Mouse (Mus musculus): ENCODE measurements around the gene Itln1.
A peak's percentile ranks its signal among the peaks of the same experiment; 100 is the strongest.

The Itln1 gene

DNA sequence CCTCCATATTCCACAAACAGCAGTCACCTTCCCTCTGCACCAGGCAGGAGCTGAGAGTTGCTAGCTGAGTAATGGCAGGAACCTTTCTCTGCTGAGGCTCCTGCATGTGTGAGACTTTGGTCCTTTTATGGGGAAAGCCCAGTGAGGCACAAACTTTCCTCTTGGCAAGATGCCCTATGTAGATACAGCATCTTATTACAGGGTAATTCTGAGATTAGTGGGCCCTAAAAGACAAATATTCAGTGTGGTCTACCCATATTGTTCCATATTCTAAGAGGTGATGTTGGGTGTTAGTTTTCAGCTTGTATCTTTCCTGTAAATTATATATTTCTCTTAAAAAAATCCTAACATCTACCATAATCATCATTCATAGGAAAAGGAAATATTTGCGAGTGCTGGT is at the start of gene Itln1:
Gene Itln1 (minus strand): TSS at position 101 of the 400 bp plus-strand sequence.
- DNase-seq (ENCODE audit: low spot score in 2 of 2) = no peak

DNA sequence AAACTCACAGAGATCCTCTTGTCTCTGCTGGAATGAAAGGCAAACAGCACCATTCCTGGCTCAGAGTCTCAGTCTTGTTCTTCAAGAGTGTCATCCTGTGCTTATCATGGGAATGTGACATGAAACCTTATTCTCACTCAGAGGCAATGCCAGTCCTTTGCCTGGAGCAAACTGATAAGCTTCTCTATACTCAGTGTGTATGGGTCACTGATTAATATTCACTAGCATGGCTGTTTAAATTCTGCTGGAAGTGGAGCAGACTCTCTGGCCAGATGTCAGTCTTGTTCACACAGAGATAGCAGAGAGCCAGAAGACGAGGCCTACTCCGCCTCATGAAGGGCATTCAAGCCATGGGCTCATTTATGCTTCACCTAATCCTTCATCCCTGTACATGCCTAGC is 49.5 kb upstream of the Itln1 start:
- no peak for DNase-seq (ENCODE audit: low spot score in 2 of 2)

DNA sequence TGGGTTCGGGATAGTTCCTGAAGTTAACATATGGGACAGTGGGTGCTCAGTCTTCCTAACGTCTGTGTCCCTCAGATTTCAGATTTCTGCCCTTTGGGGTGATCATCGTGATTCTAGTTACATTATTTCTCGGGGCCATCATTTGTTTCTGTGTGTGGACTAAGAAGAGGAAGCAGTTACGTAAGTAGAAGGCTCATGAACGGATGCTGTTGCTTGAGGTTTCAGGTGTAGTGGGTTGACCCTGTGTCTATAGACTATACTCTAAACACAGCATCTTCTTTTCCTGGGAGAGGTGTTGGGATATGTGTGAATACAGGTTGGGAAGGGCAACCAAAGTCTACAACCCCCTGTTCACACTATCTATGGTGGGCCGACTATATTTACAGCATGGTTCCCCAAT is 42.1 kb upstream of the Itln1 start:
- no peak for DNase-seq (ENCODE audit: low spot score in 2 of 2)

DNA sequence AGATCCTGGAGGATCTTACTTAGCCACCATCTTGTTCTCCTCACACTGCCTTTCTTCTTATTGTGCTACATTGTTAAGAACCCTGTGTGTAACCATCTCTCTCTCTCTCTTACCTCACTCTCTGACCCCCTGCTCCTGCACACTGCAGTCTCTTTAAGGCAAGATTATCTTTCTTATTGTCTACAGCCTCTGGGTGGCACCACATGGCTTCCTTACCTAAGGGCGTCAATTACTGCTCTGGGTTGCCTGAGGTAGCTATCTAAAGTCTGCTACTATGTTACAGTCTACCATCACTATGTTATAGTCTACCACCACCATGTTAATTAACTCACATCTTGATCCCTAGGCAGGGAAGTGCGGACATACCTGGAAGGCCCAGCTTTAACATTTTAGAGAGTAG is 33.3 kb upstream of the Itln1 start:
- DNase-seq (ENCODE audit: low spot score in 2 of 2) = no peak

DNA sequence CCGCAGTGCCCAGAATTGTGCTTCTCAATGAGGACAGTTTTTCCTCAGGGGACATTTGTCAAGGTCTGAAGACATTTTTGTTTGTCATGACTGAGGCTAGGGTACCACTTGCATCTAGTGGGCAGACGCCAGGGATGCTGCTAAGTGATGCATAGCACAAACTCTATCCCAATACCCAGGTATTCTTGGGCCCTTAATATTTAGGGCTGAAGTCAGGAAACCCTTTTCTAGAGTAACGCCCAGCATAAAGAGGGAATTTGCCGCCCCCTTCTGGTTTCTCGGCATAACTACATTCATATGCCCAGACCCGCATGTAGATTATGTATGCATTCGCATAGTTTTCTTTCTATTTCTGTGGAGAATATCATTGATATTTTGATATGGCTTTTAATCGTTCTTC is 31.7 kb upstream of the Itln1 start:
- DNase-seq (ENCODE audit: low spot score in 2 of 2) = peak in 1 of 2 experiments; percentile 76

DNA sequence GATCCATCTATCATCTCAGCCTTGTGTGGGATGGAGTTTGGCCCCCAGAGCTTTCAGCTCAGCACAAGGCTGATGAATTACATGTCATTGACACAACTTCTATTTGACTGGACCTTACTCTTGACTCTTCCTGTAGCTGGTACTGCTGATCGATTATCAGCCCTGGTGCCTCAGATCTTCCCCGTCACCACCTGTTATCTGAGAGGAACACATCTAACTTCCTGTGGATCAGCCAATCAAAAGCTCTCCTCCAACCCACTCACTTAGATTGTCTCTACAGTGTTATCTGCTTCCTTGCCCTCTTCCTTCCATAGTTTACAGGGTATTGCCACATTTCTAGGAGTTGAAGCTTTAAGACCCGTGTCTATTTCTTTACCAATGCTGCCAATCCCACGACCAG is 30.8 kb upstream of the Itln1 start:
- no peak for DNase-seq (ENCODE audit: low spot score in 2 of 2)

DNA sequence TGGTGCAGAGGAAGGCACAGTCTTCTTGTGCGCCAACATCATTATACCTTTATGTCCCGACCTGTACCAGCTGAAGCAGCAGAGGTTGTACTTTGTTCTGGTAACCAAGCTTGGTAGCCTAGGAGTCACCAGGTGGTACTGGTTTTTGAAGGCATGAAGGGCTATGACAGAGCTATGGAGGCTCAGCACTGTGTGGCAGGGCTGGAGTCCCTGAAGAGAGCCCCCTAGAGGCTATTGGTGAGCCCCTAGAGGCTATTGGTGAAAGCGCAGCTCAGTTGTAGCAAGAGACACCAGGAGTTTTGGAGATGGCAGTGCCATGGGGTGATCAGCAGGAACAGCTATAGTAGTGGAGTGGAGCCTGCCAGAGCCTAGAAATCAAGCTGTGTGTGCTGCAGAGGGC is 29.2 kb upstream of the Itln1 start:
- peak in 1 of 2 experiments; percentile 58 for DNase-seq (ENCODE audit: low spot score in 2 of 2)

DNA sequence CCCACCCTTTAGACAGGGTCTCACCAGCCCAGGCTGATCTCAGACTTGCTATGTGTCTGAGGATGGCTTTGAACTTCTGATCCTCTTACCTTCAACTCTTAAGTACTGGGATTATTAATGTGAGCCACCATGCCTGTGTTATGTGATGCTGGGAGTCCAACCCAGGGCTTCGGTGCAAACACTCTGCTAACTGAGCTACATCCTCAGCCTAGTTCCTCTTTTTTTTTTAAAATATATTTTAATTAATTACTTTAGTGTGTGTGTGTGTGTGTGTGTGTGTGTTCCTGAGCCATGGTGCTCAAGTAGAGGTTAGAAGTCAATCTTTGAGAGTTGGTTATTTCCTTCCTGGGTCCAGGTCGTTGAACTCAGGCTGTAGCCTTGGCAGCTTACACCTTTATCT is 27.9 kb upstream of the Itln1 start:
- DNase-seq (ENCODE audit: low spot score in 2 of 2) = no peak

DNA sequence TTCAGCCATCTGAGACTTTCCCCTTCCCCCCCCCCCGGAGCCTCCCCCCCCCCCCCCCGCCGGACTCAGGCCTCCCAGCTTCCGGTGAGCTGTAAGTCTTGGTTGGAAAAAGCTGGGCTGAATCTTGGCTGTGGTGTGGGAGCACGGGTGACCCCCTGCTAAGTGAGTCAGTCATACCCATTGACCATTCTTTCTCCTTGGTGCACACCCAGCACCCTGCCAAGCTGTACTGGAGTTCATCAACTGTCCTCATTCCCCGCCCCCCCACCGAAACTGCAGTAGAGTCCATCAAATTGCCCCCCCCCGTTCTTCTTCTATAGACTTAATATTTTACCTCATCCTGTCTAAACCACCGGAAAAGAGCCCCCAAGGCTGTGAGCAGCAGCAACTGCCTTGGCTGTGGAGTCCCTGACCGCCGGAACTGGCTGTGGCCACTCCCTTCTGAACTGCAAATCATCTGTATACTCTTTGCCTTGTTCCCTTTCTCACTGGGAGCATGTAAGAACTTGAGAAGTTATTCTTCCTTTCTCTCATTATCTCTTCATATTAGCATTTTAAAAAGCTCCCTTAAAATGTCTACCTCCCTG is 26.6 kb upstream of the Itln1 start:
- DNase-seq (ENCODE audit: low spot score in 2 of 2) = peak in 1 of 2 experiments; percentile 37

DNA sequence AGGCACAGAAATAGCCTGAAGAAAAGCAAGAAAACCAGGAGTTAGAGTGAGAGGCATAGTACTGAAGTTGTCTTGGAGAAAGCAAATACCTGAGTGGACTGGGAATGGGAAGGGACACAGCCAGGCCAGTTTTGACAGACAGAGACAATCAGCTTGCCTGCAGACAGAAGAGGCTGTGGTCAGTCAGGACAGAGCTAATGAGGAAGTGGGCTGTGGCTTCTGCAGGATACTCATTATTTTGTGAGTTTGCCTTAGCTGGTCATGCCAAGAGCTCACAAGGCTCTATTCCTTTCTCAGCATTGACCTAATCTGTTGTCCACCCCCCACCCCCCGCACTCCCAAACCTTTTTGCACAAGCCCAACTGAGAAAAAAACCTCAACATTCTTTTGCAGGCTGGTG is 26.1 kb upstream of the Itln1 start:
- DNase-seq (ENCODE audit: low spot score in 2 of 2) = no peak

DNA sequence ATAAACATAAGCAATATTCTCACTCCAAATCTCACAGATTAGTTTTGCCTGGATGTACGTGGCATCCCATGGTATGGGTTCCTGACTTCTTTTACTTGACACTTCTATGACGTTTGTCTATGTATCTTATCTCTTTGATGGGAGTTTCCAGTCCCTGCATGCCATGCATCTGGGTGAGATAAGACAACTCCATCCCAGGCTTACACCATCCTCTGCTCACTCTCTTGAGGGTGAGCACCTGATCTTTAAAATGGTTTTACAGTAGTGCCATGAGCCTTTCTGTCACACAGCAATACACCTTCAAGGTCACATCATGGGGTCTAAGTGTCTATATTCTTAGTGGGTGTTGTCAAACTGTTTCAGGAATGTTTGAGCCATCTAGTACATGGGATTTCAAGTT is 25.2 kb upstream of the Itln1 start:
- DNase-seq (ENCODE audit: low spot score in 2 of 2) = no peak

DNA sequence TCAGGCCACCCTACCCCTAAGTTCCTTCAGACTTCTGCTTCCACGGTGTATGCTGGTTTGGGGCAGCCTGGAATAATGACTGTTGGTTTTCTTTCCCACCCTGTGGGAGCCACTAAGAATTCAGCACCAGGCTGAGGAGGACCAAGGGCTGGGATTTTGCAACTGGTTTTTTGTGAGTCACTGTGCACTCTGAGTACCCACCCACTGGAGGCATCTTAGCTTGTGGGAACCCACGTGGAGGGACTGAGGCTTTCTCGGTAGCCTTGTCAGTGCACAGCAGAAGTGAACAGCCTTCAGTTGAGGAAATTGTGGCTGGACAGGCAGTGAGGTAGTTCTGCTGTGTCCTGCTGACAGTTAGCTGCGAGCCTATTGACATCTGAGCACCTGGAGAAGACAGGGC is 23.8 kb upstream of the Itln1 start, which contains the start of gene Cd244a:
Gene Cd244a (plus strand): TSS at position 296 of the 400 bp plus-strand sequence.
- DNase-seq (ENCODE audit: low spot score in 2 of 2) = peak in 1 of 2 experiments; percentile 29

DNA sequence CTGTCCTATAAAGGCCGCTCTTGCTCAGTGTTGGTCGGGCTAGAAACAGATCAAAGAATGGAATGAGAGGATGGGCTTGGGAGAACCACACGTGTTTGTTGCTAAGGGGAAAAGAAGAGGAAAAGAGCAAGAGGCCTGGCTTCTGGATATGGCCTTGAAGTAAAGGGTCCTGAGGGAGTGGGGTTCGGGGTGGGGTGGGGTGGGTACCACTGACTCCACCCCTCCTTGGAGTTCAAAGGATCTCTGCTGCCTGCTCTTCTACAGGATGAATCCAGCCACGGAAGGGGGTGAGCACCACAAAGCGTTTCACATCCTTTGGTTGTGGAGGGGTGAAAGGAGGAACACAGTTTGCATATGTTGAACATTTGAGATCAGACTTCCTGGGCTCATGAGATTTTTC is 23.3 kb upstream of the Itln1 start:
- no peak for DNase-seq (ENCODE audit: low spot score in 2 of 2)

DNA sequence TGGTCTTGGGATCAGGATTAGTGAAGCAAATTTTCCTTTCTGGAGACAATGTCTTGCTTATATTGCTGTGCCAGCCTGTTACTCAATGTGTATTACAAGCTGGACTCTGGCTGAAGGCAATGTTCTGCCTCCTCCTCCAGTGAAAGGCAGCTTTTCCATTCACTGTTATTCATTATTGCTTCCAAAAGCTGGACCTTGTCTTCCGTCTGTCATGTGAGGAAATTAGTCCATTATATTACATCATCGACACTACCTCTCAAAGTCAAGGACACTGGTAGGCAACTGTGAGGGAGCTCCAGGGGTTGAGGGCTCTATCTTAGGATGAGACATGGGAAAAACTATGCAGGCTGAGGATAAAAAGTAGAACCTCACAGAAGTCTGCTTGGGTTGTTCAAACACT is 21.3 kb upstream of the Itln1 start:
- no peak for DNase-seq (ENCODE audit: low spot score in 2 of 2)

DNA sequence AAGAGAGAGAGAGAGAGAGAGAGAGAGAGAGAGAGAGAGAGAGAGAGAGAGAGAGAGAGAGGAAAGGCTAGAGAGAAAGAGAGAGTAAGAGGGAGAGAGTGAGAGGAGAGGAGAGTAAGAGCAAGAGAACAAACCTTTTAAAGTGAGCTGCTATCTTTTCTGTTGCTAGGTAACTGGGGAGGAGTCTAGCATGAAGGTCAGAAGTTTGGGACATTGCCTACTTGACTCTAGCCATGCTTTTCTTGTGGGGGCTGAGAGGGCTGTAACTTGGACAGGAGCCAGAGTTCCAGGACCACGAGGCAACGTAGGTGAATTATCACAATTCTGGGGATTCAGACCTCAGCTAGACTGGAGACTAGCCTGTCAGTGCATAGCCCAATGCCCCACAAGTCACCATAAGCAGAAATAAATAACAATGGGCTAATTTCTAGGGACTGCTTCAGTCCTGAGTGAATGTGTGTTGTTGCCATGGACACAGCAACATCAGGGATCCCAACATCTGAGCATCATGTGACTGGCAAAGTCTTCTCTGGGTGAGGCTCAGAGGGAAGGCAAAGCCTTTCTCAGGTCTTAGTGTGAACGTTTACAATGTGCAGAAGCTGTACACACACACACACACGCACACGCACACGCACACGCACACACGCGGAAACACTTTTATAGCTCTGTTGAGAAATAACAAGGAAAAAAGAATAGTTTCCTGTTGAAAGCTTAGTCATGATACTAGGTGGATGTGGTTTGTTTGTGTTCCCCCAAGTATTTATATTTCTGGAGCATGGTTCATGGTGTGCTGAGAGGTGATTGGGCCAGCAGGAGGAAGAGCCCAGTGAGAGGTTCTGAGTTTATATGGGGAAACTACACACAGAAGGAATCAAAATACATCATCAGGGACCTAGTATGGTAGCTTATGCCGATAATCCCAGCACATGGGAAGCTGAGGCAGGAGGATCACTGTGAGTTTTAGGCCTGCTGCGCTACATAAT is 18.6 kb upstream of the Itln1 start:
- DNase-seq (ENCODE audit: low spot score in 2 of 2) = no peak

DNA sequence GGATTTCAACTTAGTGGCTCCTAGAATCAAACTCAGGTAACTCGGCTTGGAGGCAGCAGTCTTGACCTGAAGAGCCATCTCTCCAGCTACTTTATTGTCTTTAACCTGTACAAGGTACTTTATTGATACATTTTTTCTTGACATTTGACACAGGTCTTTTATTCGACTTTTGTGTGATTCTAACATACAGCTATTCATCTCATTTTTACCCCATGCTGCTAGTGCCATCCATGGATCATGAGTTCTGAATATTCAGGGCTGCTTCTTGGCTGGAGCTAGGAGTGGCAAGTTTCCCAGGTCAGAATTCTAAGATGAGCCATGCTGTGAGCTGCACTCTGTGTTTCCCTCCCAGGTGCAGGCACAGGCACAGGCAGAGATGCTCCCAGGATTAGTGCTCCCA is 17.1 kb upstream of the Itln1 start:
- DNase-seq (ENCODE audit: low spot score in 2 of 2) = no peak

DNA sequence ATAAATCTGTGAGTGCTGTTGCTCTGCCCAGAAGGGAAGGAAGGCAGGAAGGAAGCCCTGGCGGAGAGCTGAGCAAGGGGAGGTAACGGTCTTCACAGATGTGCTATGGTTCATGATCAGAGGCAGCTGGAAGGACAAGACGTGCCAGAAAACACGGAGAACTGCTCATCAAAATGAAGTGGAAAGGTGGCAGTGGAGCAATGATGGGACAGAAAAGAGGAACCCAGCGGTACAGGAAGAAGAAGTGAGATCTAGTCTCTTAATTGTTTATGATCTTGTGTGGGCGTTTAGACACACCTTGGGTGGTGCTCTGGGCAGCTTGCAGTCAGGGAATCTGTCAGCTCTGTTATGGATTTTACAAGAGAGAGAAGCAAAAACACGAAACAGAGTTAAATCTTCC is 16.2 kb upstream of the Itln1 start:
- peak in 1 of 2 experiments; percentile 28 for DNase-seq (ENCODE audit: low spot score in 2 of 2)

DNA sequence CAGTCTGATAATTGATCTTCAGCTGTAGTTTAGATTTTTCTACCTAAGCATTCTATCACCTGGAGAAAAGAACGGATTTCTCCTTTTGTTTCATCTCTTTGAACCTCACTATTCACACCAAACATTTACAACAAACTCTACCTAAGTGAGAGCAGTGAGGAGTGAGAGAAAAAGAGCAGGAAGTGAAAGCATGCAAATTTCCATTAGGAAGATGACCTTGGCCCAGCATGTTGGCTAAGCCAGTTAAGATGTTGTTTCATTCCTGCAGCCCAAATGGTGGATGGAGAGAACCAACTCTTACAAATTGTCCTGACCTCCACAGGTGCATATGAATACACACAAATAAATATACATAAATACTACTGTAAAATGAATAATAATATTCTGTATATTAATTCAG is 5.6 kb upstream of the Itln1 start:
- no peak for DNase-seq (ENCODE audit: low spot score in 2 of 2)

DNA sequence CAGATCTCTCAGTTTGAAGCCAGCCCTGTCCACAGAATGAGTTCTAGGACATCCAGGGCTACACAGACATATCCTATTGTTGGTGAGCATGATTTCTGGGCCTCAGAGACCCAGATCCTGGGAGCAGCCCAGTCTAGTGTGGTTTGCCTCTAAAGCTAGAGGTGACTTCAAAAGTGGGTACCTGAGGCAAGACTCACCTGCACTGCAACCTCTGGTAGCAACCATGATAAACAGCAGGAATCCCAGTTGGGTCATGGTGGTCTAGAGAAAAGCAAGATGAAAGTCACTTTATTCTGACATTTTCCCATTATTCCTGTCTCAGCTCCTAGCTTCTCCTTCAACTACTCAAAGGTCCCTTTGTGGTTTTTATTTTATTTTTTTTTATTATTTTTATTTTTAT is 537 bp downstream of the Itln1 start:
- no peak for DNase-seq (ENCODE audit: low spot score in 2 of 2)

DNA sequence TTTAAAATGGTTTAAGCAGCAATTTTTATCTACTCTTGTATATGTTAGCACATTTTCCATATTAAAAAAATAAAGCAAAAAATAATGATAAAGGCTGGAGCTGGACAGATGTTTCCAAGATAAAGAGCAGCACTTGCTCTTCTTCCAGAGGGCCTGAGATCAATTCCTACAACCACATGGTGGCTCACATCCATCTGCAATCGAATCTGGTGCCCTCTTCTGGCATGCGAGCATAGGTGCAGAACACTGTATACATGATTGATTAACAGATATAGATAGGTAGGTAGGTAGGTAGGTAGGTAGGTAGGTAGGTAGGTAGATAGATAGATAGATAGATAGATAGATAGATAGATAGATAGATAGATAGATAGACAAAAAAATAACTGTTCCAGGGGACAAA is 2.3 kb downstream of the Itln1 start:
- DNase-seq (ENCODE audit: low spot score in 2 of 2) = no peak

DNA sequence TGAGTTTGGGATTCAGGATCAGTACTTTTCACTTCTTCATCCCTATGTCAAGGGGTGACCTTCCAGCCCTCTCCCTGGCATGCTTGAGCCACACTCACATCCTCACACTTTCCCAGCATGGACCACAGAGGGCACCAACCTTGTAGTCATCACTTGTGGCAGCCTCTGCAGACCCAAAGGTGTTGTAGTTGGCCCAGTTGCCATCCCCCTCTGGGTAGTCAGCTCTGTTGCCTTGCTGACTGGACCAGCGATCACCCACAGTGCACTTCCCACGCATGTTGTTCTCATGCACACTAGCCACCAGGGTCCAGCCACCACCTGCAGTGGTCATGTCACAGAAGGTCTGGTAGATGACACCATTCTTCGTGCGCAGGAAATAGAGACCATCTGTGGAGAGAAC is 3.7 kb downstream of the Itln1 start:
- no peak for DNase-seq (ENCODE audit: low spot score in 2 of 2)

DNA sequence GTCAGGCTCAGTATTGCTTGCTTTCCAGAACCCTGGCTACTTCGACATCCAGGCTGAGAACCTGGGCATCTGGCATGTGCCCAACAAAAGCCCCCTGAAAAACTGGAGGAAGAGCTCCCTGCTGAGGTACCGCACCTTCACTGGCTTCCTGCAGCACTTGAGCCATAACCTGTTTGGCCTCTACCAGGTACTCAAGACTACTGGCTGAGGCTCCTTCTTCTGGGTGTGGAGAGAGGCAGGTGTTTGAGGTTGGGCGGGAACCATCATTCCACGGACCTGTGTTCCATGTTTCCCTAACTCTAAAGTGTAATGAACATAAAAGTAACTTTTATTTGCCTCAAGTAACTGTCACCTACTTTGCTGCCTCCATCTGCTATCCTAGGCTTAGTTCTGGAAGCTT is 19.5 kb downstream of the Itln1 start:
- no peak for DNase-seq (ENCODE audit: low spot score in 2 of 2)

DNA sequence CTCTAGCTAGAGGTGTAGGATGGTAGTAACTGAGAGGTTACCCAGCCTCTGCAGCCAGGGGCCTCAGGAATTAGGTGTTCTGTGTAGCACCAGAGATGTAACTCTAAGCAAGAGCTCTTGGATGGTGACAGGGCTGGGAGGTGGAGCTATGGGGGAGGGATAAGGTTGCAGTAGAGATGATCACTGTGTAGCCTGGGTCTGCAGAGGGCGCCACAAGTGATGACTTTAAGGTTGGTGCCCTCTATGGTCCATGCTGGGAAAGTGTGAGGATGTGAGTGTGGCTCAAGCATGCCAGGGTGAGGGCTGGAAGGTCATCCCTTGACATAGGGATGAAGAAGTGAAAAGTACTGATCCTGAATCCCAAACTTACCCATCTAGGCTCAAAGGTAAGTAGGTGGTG is 20.1 kb downstream of the Itln1 start:
- peak in 1 of 2 experiments; percentile 42 for DNase-seq (ENCODE audit: low spot score in 2 of 2)
